Mouse (Mus musculus) MEL (cell line): ENCODE data around the gene Kcp. TPM values are rescaled to one million over a fixed set of nuclear protein-coding genes. Genes with fewer than 3 reads are reported as not detected.

Source experiments
- DNase-seq: peaks from one replicate; pipeline ENCODE4 v3.0.0; 2011; ENCODE audit warnings: low read depth, low spot score
- H3K27ac ChIP-seq: 2 replicates; pipeline ENCODE4 v1.5.1; 2012; ENCODE audit warnings: low read depth, mild to moderate bottlenecking, control low read depth, low read length, moderate library complexity; ENCODE audit not compliant: control insufficient read depth
- H3K27me3 ChIP-seq, 2 experiments: fragments of 150-350 bp in 1 of 2; sonication (generic) in 1 of 2; 2 replicates each; pipeline ENCODE4 v1.6.1; 2012; ENCODE audit warnings: low read length in 2 of 2, mild to moderate bottlenecking in 2 of 2, improper control_type of control experiment in 1 of 2, moderate library complexity in 1 of 2; ENCODE audit not compliant: insufficient read depth in 2 of 2, control insufficient read depth in 1 of 2
- H3K36me3 ChIP-seq, 2 experiments: 2 replicates each; pipeline ENCODE4 v1.6.1; 2012 to 2014; ENCODE audit warnings: low read length in 2 of 2, improper control_type of control experiment in 1 of 2, inconsistent platforms in 1 of 2, mild to moderate bottlenecking in 1 of 2; ENCODE audit not compliant: insufficient read depth in 2 of 2, control insufficient read depth in 1 of 2
- H3K4me1 ChIP-seq, 2 experiments: fragments of 150-350 bp in 1 of 2; sonication (generic) in 1 of 2; 2 replicates each; pipeline ENCODE4 v1.6.1; 2012; ENCODE audit warnings: low read length in 2 of 2, improper control_type of control experiment in 1 of 2, mild to moderate bottlenecking in 1 of 2; ENCODE audit not compliant: insufficient read depth in 2 of 2, control insufficient read depth in 1 of 2
- H3K4me3 ChIP-seq, 2 experiments: fragments of 150-350 bp in 1 of 2; sonication (generic) in 1 of 2; 2 replicates each; pipeline ENCODE4 v1.5.1; 2012; ENCODE audit warnings: low read depth in 2 of 2, low read length in 2 of 2, mild to moderate bottlenecking in 2 of 2, moderate library complexity in 2 of 2, control low read depth in 1 of 2, improper control_type of control experiment in 1 of 2; ENCODE audit not compliant: control insufficient read depth in 1 of 2, insufficient read depth in 1 of 2
- H3K79me2 ChIP-seq: 2 replicates; pipeline ENCODE4 v1.6.1; 2012; ENCODE audit warnings: mild to moderate bottlenecking, low read length, moderate library complexity; ENCODE audit not compliant: control insufficient read depth, poor library complexity, insufficient read depth
- H3K9ac ChIP-seq: 2 replicates; pipeline ENCODE4 v1.6.1; 2012; ENCODE audit warnings: low read depth, mild to moderate bottlenecking, control low read depth, low read length, moderate library complexity; ENCODE audit not compliant: control insufficient read depth, poor library complexity, severe bottlenecking
- H3K9me3 ChIP-seq: fragments of 150-350 bp; sonication (generic); replicated peaks from 2 replicates; pipeline ENCODE4 v1.6.1; 2012; ENCODE audit warnings: mild to moderate bottlenecking, low read length, improper control_type of control experiment, moderate library complexity; ENCODE audit not compliant: insufficient read depth
- BHLHE40 ChIP-seq: IDR thresholded peaks from 2 replicates; pipeline ENCODE4 v1.6.1; 2012; ENCODE audit warnings: low read depth, mild to moderate bottlenecking, inconsistent platforms, low read length, improper control_type of control experiment, borderline replicate concordance
- CHD1 ChIP-seq: IDR thresholded peaks from 2 replicates; pipeline ENCODE4 v1.6.1; 2012; ENCODE audit warnings: low read depth, mild to moderate bottlenecking, inconsistent platforms, low read length, improper control_type of control experiment
- CHD2 ChIP-seq: IDR thresholded peaks from 2 replicates; pipeline ENCODE4 v1.6.1; 2011; ENCODE audit warnings: low read length, improper control_type of control experiment
- CTCF ChIP-seq, 3 experiments: IDR thresholded peaks in 2 of 3; conservative IDR thresholded peaks in 1 of 3; 2 replicates each; pipeline ENCODE4 v1.5.1; 2011 to 2012; ENCODE audit warnings: low read length in 3 of 3, low read depth in 2 of 3, mild to moderate bottlenecking in 2 of 3, improper control_type of control experiment in 1 of 3, inconsistent platforms in 1 of 3, mixed read lengths in 1 of 3, moderate library complexity in 1 of 3; ENCODE audit not compliant: control insufficient read depth in 1 of 3, insufficient read depth in 1 of 3, poor library complexity in 1 of 3, severe bottlenecking in 1 of 3
- ELF1 ChIP-seq: IDR thresholded peaks from 2 replicates; pipeline ENCODE4 v1.6.1; 2014; ENCODE audit warnings: low read depth, mild to moderate bottlenecking, inconsistent platforms, low read length, improper control_type of control experiment, moderate library complexity
- EP300 ChIP-seq, 2 experiments: IDR thresholded peaks; 2 replicates each; pipeline ENCODE4 v1.6.1; 2011; ENCODE audit warnings: improper control_type of control experiment in 2 of 2, low read length in 2 of 2, low read depth in 1 of 2, mild to moderate bottlenecking in 1 of 2
- ETS1 ChIP-seq: IDR thresholded peaks from 2 replicates; pipeline ENCODE4 v1.6.1; 2012; ENCODE audit warnings: low read depth, mild to moderate bottlenecking, inconsistent platforms, low read length, improper control_type of control experiment, moderate library complexity
- GABPA ChIP-seq: IDR thresholded peaks from 2 replicates; pipeline ENCODE4 v1.6.1; 2012; ENCODE audit warnings: low read depth, mild to moderate bottlenecking, inconsistent platforms, low read length, improper control_type of control experiment, moderate library complexity
- GATA1 ChIP-seq: IDR thresholded peaks from 2 replicates; pipeline ENCODE4 v1.6.1; 2011; ENCODE audit warnings: low read depth, low read length, improper control_type of control experiment
- HCFC1 ChIP-seq: IDR thresholded peaks from 2 replicates; pipeline ENCODE4 v1.6.1; 2012; ENCODE audit warnings: low read depth, mild to moderate bottlenecking, inconsistent platforms, low read length, improper control_type of control experiment, moderate library complexity
- JUND ChIP-seq: IDR thresholded peaks from 2 replicates; pipeline ENCODE4 v1.6.1; 2011; ENCODE audit warnings: low read depth, mild to moderate bottlenecking, improper control_type of control experiment, low read length
- KAT2A ChIP-seq: conservative IDR thresholded peaks from 2 replicates; pipeline ENCODE4 v1.6.1; 2012; ENCODE audit warnings: low read depth, low read length, improper control_type of control experiment, inconsistent platforms
- MAFK ChIP-seq: IDR thresholded peaks from 2 replicates; pipeline ENCODE4 v1.6.1; 2011; ENCODE audit warnings: low read depth, mild to moderate bottlenecking, low read length, improper control_type of control experiment, borderline replicate concordance
- MAX ChIP-seq: IDR thresholded peaks from 2 replicates; pipeline ENCODE4 v1.6.1; 2011; ENCODE audit warnings: low read length, improper control_type of control experiment
- MAZ ChIP-seq: IDR thresholded peaks from 2 replicates; pipeline ENCODE4 v1.6.1; 2012; ENCODE audit warnings: low read depth, mild to moderate bottlenecking, inconsistent platforms, low read length, improper control_type of control experiment
- MEF2A ChIP-seq: IDR thresholded peaks from 2 replicates; pipeline ENCODE4 v1.6.1; 2014; ENCODE audit warnings: low read depth, mild to moderate bottlenecking, inconsistent platforms, low read length, improper control_type of control experiment; ENCODE audit not compliant: poor library complexity, insufficient replicate concordance, severe bottlenecking; ENCODE audit errors: extremely low read depth
- MXI1 ChIP-seq: IDR thresholded peaks from 2 replicates; pipeline ENCODE4 v1.6.1; 2011; ENCODE audit warnings: mild to moderate bottlenecking, low read depth, low read length, improper control_type of control experiment
- MYB ChIP-seq: IDR thresholded peaks from 2 replicates; pipeline ENCODE4 v1.6.1; 2011; ENCODE audit warnings: mild to moderate bottlenecking, low read depth, low read length, improper control_type of control experiment
- NELFE ChIP-seq: IDR thresholded peaks from 2 replicates; pipeline ENCODE4 v1.6.1; 2011; ENCODE audit warnings: low read depth, low read length, improper control_type of control experiment
- NRF1 ChIP-seq: IDR thresholded peaks from 2 replicates; pipeline ENCODE4 v1.6.1; 2014; ENCODE audit warnings: low read depth, mild to moderate bottlenecking, inconsistent platforms, low read length, improper control_type of control experiment, moderate library complexity; ENCODE audit not compliant: poor library complexity, insufficient read depth, severe bottlenecking
- POLR2A ChIP-seq, 2 experiments: IDR thresholded peaks; 2 replicates each; pipeline ENCODE4 v1.6.1; 2011 to 2012; ENCODE audit warnings: low read length in 2 of 2, mild to moderate bottlenecking in 2 of 2, control low read depth in 1 of 2, improper control_type of control experiment in 1 of 2, low read depth in 1 of 2, moderate library complexity in 1 of 2; ENCODE audit not compliant: control insufficient read depth in 1 of 2, insufficient read depth in 1 of 2, poor library complexity in 1 of 2
- POLR2AphosphoS2 ChIP-seq: IDR thresholded peaks from 2 replicates; pipeline ENCODE4 v1.6.1; 2011; ENCODE audit warnings: low read length, improper control_type of control experiment
- POLR2AphosphoS5 ChIP-seq: IDR thresholded peaks from 2 replicates; pipeline ENCODE4 v1.6.1; 2012; ENCODE audit warnings: low read depth, borderline replicate concordance, mild to moderate bottlenecking, inconsistent platforms, low read length, moderate library complexity, mixed read lengths
- RAD21 ChIP-seq: IDR thresholded peaks from 2 replicates; pipeline ENCODE4 v1.6.1; 2011; ENCODE audit warnings: mild to moderate bottlenecking, low read depth, low read length, improper control_type of control experiment
- SIN3A ChIP-seq: IDR thresholded peaks from 2 replicates; pipeline ENCODE4 v1.6.1; 2012; ENCODE audit warnings: low read length, improper control_type of control experiment, inconsistent platforms
- SMC3 ChIP-seq: IDR thresholded peaks from 2 replicates; pipeline ENCODE4 v1.6.1; 2011; ENCODE audit warnings: low read depth, low read length, improper control_type of control experiment
- TAL1 ChIP-seq: IDR thresholded peaks from 2 replicates; pipeline ENCODE4 v1.6.1; 2012; ENCODE audit warnings: mild to moderate bottlenecking, inconsistent platforms, low read length, moderate library complexity, mixed read lengths
- UBTF ChIP-seq: IDR thresholded peaks from 2 replicates; pipeline ENCODE4 v1.6.1; 2012; ENCODE audit warnings: low read depth, mild to moderate bottlenecking, inconsistent platforms, low read length, improper control_type of control experiment, moderate library complexity, borderline replicate concordance; ENCODE audit not compliant: insufficient read depth
- USF1 ChIP-seq: IDR thresholded peaks from 2 replicates; pipeline ENCODE4 v1.6.1; 2014; ENCODE audit warnings: low read depth, mild to moderate bottlenecking, inconsistent platforms, low read length, improper control_type of control experiment, moderate library complexity
- USF2 ChIP-seq, 2 experiments: IDR thresholded peaks; 2 replicates each; pipeline ENCODE4 v1.6.1; 2011 to 2012; ENCODE audit warnings: improper control_type of control experiment in 2 of 2, low read length in 2 of 2, borderline replicate concordance in 1 of 2, inconsistent platforms in 1 of 2, low read depth in 1 of 2, mild to moderate bottlenecking in 1 of 2; ENCODE audit not compliant: insufficient read depth in 1 of 2
- ZKSCAN1 ChIP-seq: IDR thresholded peaks from 2 replicates; pipeline ENCODE4 v1.6.1; 2012; ENCODE audit warnings: low read depth, mild to moderate bottlenecking, inconsistent platforms, low read length, improper control_type of control experiment, moderate library complexity
- ZMIZ1 ChIP-seq: IDR thresholded peaks from 2 replicates; pipeline ENCODE4 v1.6.1; 2012; ENCODE audit warnings: low read depth, mild to moderate bottlenecking, inconsistent platforms, low read length, improper control_type of control experiment, moderate library complexity
- ZNF384 ChIP-seq: IDR thresholded peaks from 2 replicates; pipeline ENCODE4 v1.6.1; 2012; ENCODE audit warnings: low read depth, mild to moderate bottlenecking, inconsistent platforms, low read length, improper control_type of control experiment
- polyA plus RNA-seq, 2 experiments: library from polyadenylated mRNA; stranded (reverse) in 1 of 2; unstranded in 1 of 2; fragments of >175 nt in 1 of 2; fragments of >200 nt in 1 of 2; gene quantifications; 2 replicates each; pipeline versions ENCODE4 v1.2.1 to v1.2.4; 2012; ENCODE audit warnings: low replicate concordance in 2 of 2, low read depth in 1 of 2; ENCODE audit not compliant: insufficient read length in 2 of 2, insufficient read depth in 1 of 2, missing spikeins in 1 of 2
- total RNA-seq: library from RNA; depleted of rRNA; stranded (reverse); fragments of 300-350 nt; gene quantifications from 2 replicates; pipeline ENCODE4 v1.2.3, GENCODE M21; 2012

The Kcp gene
- total and polyA plus RNA-seq, 3 experiments, result 1.3 to 6.9 TPM; not detected in 1

DNA sequence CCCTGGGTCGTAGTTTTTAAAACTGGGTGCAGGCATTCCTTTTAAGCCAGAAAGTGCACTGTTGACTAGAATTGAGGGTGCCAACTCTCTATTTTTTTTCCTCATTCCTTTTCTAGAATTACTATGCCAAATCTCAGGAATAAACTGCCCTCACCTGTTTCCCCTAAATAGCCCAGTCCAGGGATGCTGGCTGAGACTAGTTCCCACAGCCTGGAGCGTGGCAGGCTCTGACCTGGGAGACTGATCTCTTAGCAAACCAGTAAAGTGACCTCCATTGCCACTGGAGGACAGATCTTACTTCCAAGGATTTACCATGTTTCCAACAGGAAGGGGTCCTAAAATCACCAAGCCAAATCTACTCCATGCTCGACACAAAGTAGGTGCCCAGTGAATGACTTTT is 38.9 kb downstream of the Kcp start (continued):
- TF ChIP-seq MAFK (no peak), MXI1 (no peak)

DNA sequence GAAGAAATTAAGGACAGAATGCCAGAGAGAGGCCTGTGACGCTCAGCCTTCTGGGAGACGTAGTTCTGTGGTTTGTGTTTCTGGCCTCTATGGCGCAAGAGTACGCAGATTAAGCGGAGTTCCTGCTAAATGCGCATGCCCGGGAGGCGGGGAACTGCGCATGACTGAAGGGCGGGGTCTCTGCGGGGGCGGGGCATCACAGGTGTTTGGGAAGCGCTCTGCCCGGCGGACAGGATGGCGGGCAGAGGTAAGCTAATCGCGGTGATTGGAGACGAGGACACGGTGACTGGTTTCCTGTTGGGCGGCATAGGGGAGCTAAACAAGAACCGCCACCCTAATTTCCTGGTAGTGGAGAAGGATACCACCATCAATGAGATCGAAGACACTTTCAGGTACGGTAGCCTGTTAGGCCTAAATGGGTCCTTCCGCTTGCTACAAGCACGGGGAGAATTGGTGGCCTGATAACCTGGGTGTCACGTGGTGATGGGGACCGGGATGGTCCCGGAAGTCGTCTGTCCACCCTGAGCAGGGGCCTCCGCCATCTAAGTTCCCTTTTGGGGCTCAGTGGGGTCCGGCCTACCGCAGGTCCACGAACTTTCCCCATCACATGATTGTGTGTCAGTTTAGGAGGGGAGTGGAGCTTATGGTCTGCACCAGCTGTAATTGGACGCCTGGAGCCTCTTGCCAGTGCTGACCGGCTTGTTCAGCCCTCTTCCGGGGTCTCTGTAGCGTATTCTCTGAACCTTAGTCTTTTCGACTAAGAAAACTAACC is 40.0 kb downstream of the Kcp start, which contains the start of gene Atp6v1f:
Gene Atp6v1f, plus strand, starts transcription at position 136 of the 772 bp plus-strand sequence.
- Histone ChIP-seq H3K4me3 (peak within 1 kb of the TSS; percentile 93 to 94), H3K36me3 (peaks cover 3 to 12% of the 10 kb centered on the region in 2 experiments; a peak in 3 of 4 replicates), H3K9me3 (no peaks in the 10 kb centered on the region), H3K4me1 (peaks cover 2 to 11% of the 10 kb centered on the region in 2 experiments; a peak in 2 of 4 replicates), H3K27ac (peak within 1 kb of the TSS; percentile 76), H3K27me3 (no peaks in the 10 kb centered on the region), H3K79me2 (peaks cover 14% of the 10 kb centered on the region), H3K9ac (peak within 1 kb of the TSS; percentile 89)
- DNase-seq, result peak; percentile 98
- no peak for TF ChIP-seq CTCF (IDR thresholded peaks at IDR 0.05 in 2 of 3, conservative IDR thresholded peaks at IDR 0.05 in 1 of 3; ENCODE audit: control insufficient read depth in 1 of 3, insufficient read depth in 1 of 3, low read depth in 2 of 3, low read length in 3 of 3, poor library complexity in 1 of 3, severe bottlenecking in 1 of 3)
- no peak for TF ChIP-seq ZNF384
- TF ChIP-seq POLR2AphosphoS5, result no peak
- TF ChIP-seq TAL1, result no peak
- TF ChIP-seq GATA1, result peak; percentile 60
- TF ChIP-seq KAT2A, result peak; percentile 72
- TF ChIP-seq NRF1, result peak; percentile 90
- no peak for TF ChIP-seq MAFK
- peak; percentile 34 to 52; a peak in 2 of 4 replicates for TF ChIP-seq EP300 (IDR thresholded peaks at IDR 0.05; ENCODE audit: low read depth in 1 of 2, low read length in 2 of 2)
- 0 out of 2 replicates have a peak, but pooled peaks have one; percentile 33 for TF ChIP-seq MYB
- TF ChIP-seq NELFE, result peak; percentile 72
- TF ChIP-seq CHD1, result 0 out of 2 replicates have a peak, but pooled peaks have one; percentile 47
- no peak for TF ChIP-seq UBTF
- TF ChIP-seq BHLHE40, result peak; percentile 73
- peak; percentile 43 for TF ChIP-seq MAZ
- peak; percentile 66 to 81 for TF ChIP-seq USF2 (IDR thresholded peaks at IDR 0.05; ENCODE audit: borderline replicate concordance in 1 of 2, insufficient read depth in 1 of 2, low read depth in 1 of 2, low read length in 2 of 2)
- TF ChIP-seq SMC3, result no peak
- TF ChIP-seq HCFC1, result peak; percentile 94
- TF ChIP-seq SIN3A, result peak; percentile 94
- TF ChIP-seq POLR2A (IDR thresholded peaks at IDR 0.05; ENCODE audit: control insufficient read depth in 1 of 2, insufficient read depth in 1 of 2, low read depth in 1 of 2, low read length in 2 of 2, poor library complexity in 1 of 2), result peak; percentile 46 to 84; a peak in 3 of 4 replicates
- peak; percentile 97 for TF ChIP-seq MAX
- peak; percentile 97 for TF ChIP-seq USF1
- TF ChIP-seq MEF2A, result 0 out of 2 replicates have a peak, but pooled peaks have one; percentile 22
- TF ChIP-seq POLR2AphosphoS2, result peak; percentile 75; the same call in 1 of the 2 replicates
- peak; percentile 89 for TF ChIP-seq ELF1
- no peak for TF ChIP-seq CHD2
- TF ChIP-seq RAD21, result no peak
- TF ChIP-seq ZMIZ1, result peak; percentile 67
- peak; percentile 46 for TF ChIP-seq ETS1
- no peak for TF ChIP-seq JUND
- TF ChIP-seq GABPA, result no peak
- TF ChIP-seq ZKSCAN1, result no peak
